Mouse (Mus musculus) liver, embryonic 14.5 days (tissue): ENCODE measurements around the gene Igf2bp3. TPM values are rescaled to one million over a fixed set of nuclear protein-coding genes. Genes with fewer than 3 reads are reported as not detected.

ENCODE experiments used
- ATAC-seq: fragments of 200-750 bp; cut with Nextera tagmentation; 2 replicates; pipeline ENCODE4 v1.8.0; 2017; ENCODE audit warnings: moderate number of reproducible peaks, mild to moderate bottlenecking, moderate library complexity; ENCODE audit not compliant: insufficient read depth
- DNase-seq, 3 experiments: peaks; one replicate each; pipeline ENCODE4 v3.0.0-alpha.2; 2012 to 2013; ENCODE audit warnings: low read depth in 3 of 3, low spot score in 3 of 3
- H3K27ac ChIP-seq: fragments of 300-500 bp; sonication (generic); 2 replicates; pipeline ENCODE4 v1.5.1; 2014; ENCODE audit warnings: moderate library complexity, mild to moderate bottlenecking, control low read depth, inconsistent platforms
- H3K27me3 ChIP-seq: fragments of 300-500 bp; sonication (generic); 2 replicates; pipeline ENCODE4 v1.6.1; 2014; ENCODE audit warnings: mild to moderate bottlenecking, low read length, moderate library complexity; ENCODE audit not compliant: control insufficient read depth, insufficient read depth
- H3K36me3 ChIP-seq: fragments of 300-500 bp; sonication (generic); replicated peaks from 2 replicates; pipeline ENCODE4 v1.6.1; 2014; ENCODE audit warnings: low read depth; ENCODE audit not compliant: control insufficient read depth, insufficient read depth
- H3K4me1 ChIP-seq, 2 experiments: fragments of 200-500 bp in 1 of 2; fragments of 300-500 bp in 1 of 2; sonication (generic) in 1 of 2; replicated peaks; 2 replicates each; pipeline ENCODE4 v1.6.1; 2012 to 2014; ENCODE audit warnings: antibody characterized with exemption in 1 of 2, inconsistent platforms in 1 of 2, low read length in 1 of 2; ENCODE audit not compliant: control insufficient read depth in 2 of 2, insufficient read depth in 2 of 2
- H3K4me2 ChIP-seq: fragments of 300-500 bp; sonication (generic); 2 replicates; pipeline ENCODE4 v1.6.1; 2014; ENCODE audit warnings: low read depth, mild to moderate bottlenecking, control low read depth, moderate library complexity
- H3K4me3 ChIP-seq, 2 experiments: fragments of 200-500 bp in 1 of 2; fragments of 300-500 bp in 1 of 2; sonication (generic) in 1 of 2; 2 replicates each; pipeline ENCODE4 v1.5.1; 2012 to 2014; ENCODE audit warnings: low read depth in 2 of 2, low read length in 2 of 2, mild to moderate bottlenecking in 2 of 2, control low read depth in 1 of 2, inconsistent platforms in 1 of 2, moderate library complexity in 1 of 2; ENCODE audit not compliant: insufficient read depth in 1 of 2
- H3K9ac ChIP-seq: fragments of 300-500 bp; sonication (generic); replicated peaks from 2 replicates; pipeline ENCODE4 v1.6.1; 2014; ENCODE audit warnings: mild to moderate bottlenecking, control low read depth, moderate library complexity
- H3K9me3 ChIP-seq: fragments of 300-500 bp; sonication (generic); 2 replicates; pipeline ENCODE4 v1.6.1; 2016; ENCODE audit warnings: low read length, mixed read lengths; ENCODE audit not compliant: control insufficient read depth
- CTCF ChIP-seq: IDR thresholded peaks from 2 replicates; pipeline ENCODE4 v1.5.1; 2016; ENCODE audit warnings: antibody characterized with exemption, low read depth, control low read depth
- EP300 ChIP-seq: IDR thresholded peaks from 2 replicates; pipeline ENCODE4 v1.6.1; 2016; ENCODE audit warnings: antibody characterized with exemption, low read depth
- WGBS: fragments of 180-500 bp; shearing (Covaris S2); extraction: QIAGEN DNeasy Blood & Tissue Kit; methylation state at CpG from one replicate; pipeline ENCODE4 v1.1.7; 2014; ENCODE audit not compliant: insufficient replicate concordance; 5-methylcytosine and 5-hydroxymethylcytosine counted together
- polyA plus RNA-seq, 2 experiments: library from polyadenylated mRNA; depleted of rRNA in 1 of 2; stranded (reverse) in 1 of 2; unstranded in 1 of 2; fragments of >200 nt; fragmentation: Nextera tagmentation in 1 of 2; extraction: Ambion mirVana in 1 of 2; gene quantifications; 2 replicates each; pipeline versions ENCODE4 v1.2.1 to v1.2.3; 2012 to 2014

Igf2bp3 gene
- polyA plus RNA-seq, 2 experiments: 7.6 to 14.0 TPM

- Histone ChIP-seq H3K9ac (no peak overlapping the region; the same call in 1 of the 2 replicates), H3K4me1 (peaks cover 18 to 21% of the 10 kb centered on the region in 2 experiments), H3K4me2 (no peak overlapping the region), H3K36me3 (no peaks in the 10 kb centered on the region), H3K4me3 (no peak overlapping the region), H3K27me3 (no peaks in the 10 kb centered on the region), H3K9me3 (no peaks in the 10 kb centered on the region), H3K27ac (no peak overlapping the region)
- ATAC-seq (no peak), DNase-seq (no peak)
- TF ChIP-seq CTCF: no peak
- no peak for TF ChIP-seq EP300
- 54% methylated on average over 5 of the region's 5 CpGs for WGBS
These were observed 45.0 kb upstream of the Igf2bp3 start for GRCm38 (mm10) chr6:49259711-49260110.

GRCm38 (mm10) chr6:49257880-49258279 is 43.1 kb upstream of the Igf2bp3 start:
- TF ChIP-seq EP300 (no peak), CTCF (no peak)
- Histone ChIP-seq H3K4me1 (peaks cover 18 to 19% of the 10 kb centered on the region in 2 experiments), H3K4me2 (no peak overlapping the region), H3K9me3 (no peaks in the 10 kb centered on the region), H3K4me3 (no peak overlapping the region), H3K27ac (no peak overlapping the region), H3K9ac (no peak overlapping the region), H3K36me3 (no peaks in the 10 kb centered on the region), H3K27me3 (no peaks in the 10 kb centered on the region)
- WGBS: 76% methylated on average over 2 of the region's 2 CpGs
- no peak for DNase-seq
- no peak for ATAC-seq

DNA sequence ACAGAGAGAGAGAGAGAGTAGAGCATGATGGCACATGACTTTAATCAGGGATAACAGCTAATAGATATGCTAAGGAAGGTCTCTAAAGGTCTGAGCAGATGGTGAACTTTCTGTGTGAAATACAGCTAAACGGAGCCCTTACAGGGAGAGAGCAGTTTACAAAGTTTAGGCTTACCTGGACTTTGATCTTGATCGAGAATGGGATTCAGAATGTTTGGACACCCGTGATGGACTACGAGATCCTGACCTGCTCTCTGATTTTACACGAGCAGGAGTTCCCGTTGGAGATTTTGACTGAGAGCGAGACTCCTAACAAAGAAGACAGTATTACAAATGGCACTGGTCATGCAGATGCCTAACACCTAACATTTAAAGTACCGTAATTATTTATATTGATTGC is 37.5 kb upstream of the Igf2bp3 start:
- no peak overlapping the region for H3K9ac ChIP-seq
- H3K4me3 ChIP-seq: no peak overlapping the region
- ATAC-seq (no peak), DNase-seq (no peak)
- H3K9me3 ChIP-seq: no peaks in the 10 kb centered on the region
- no peak overlapping the region for H3K4me2 ChIP-seq
- H3K4me1 ChIP-seq: 0 out of 4 replicates have a peak, but pooled peaks cover 0 to 2% of the 10 kb centered on the region in 2 experiments
- H3K36me3 ChIP-seq: peaks cover 37% of the 10 kb centered on the region
- H3K27me3 ChIP-seq: no peaks in the 10 kb centered on the region
- TF ChIP-seq CTCF: no peak
- TF ChIP-seq EP300: no peak
- H3K27ac ChIP-seq: no peak overlapping the region
- WGBS: 90% methylated on average over 8 of the region's 8 CpGs

DNA sequence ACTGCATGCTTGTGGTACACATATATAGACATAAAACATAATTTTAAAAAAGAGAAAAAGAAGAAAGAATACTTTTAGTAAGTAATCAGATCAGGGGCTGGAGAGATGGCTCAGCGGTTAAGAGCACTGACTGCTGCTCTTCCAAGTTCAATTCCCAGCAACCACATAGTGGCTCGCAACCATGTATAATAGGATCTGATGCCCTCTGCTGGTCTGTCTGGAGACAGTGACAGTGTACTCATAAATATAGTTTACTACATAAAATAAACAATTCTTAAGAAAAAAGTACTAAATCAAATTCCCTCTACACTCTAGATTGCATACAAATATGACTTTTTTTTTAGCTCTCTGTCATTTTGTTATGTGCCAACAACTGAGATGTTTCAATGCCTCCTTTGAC is 36.4 kb upstream of the Igf2bp3 start:
- no peak overlapping the region for H3K4me2 ChIP-seq
- WGBS: 89% methylated on average over 2 of the region's 2 CpGs
- no peaks in the 10 kb centered on the region for H3K4me1 ChIP-seq
- H3K4me3 ChIP-seq: no peak overlapping the region
- H3K27ac ChIP-seq: no peak overlapping the region
- H3K36me3 ChIP-seq: peaks cover 47% of the 10 kb centered on the region
- TF ChIP-seq CTCF (0 out of 2 replicates have a peak, but pooled peaks have one; percentile 28), EP300 (no peak)
- H3K9ac ChIP-seq: no peak overlapping the region
- no peaks in the 10 kb centered on the region for H3K9me3 ChIP-seq
- ATAC-seq (no peak), DNase-seq (no peak)
- H3K27me3 ChIP-seq: no peaks in the 10 kb centered on the region

DNA sequence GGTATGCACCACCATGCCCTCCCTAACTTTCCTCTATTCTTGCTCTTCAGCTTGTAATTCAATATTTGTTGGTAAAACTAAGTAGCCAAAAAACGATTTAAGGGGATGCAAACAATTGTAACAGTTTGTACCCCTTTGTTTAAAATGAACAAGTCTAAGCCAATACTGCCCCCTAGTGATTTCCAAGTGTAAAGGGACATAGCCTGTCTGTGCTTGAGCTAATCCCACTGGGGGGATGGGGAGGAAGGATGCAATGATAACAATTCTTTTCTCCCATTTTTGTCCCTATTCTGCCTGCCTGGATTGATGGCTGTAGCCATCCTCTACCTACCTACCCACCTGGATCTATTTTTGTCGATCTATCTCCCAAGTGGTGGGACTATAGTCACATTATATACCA is 32.5 kb upstream of the Igf2bp3 start:
- TF ChIP-seq EP300 (no peak), CTCF (peak; percentile 70)
- WGBS: 46% methylated on average over 2 of the region's 2 CpGs
- Histone ChIP-seq H3K4me3 (no peak overlapping the region), H3K27ac (no peak overlapping the region), H3K4me1 (no peaks in the 10 kb centered on the region), H3K9me3 (no peaks in the 10 kb centered on the region), H3K4me2 (no peak overlapping the region), H3K27me3 (no peaks in the 10 kb centered on the region), H3K36me3 (peaks cover 70% of the 10 kb centered on the region), H3K9ac (no peak overlapping the region)
- ATAC-seq (no peak), DNase-seq (no peak)
